Mouse (Mus musculus): Measurements from ENCODE around the gene Abcf3. TPM values are rescaled to one million over a fixed set of nuclear protein-coding genes. Genes with fewer than 3 reads are reported as not detected.

Abcf3 gene
- total and polyA plus RNA-seq, 3 experiments, result 36.0 to 74.4 (median 72.9) TPM

DNA sequence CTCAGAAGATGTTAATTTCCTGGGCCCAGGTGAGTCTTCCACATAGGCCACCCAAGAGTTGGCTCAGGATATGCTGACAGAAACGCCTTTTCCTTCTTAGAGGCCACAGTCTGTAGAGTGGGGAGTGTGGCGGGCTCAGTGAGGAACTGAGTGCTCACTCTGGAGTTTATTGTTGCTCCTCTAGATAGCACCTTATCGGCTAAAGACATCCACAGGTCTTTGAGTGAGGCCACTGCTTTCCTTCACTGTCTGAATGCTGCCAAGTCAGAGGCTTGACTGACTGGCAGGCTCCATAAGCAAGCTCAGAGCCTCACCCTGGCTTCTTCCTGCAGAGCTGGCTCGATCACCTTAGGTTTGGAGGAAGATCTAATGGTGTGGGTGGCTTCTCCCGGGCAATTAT lies 19.6 kb upstream of the Abcf3 start:
- no peaks in the 10 kb centered on the region for H3K27me3 ChIP-seq (ENCODE audit: control insufficient read depth, insufficient read depth, low read length)
- no peak overlapping the region for H3K27ac ChIP-seq
- intact Hi-C loops (cut with DNase I), result no loop called here
- TF ChIP-seq EP300 (IDR thresholded peaks at IDR 0.05; ENCODE audit: insufficient read depth, low read depth, low read length) (no peak), POLR2A (IDR thresholded peaks at IDR 0.05; ENCODE audit: insufficient read depth, low read depth, low read length) (no peak), CTCF (IDR thresholded peaks at IDR 0.05) (no peak)
- WGBS, result 87% methylated on average over 5 of the region's 5 CpGs
- H3K9ac ChIP-seq (ENCODE audit: low read depth, low read length), result no peak overlapping the region
- DNase-seq, result no peak
- no peaks in the 10 kb centered on the region for H3K4me1 ChIP-seq (ENCODE audit: control insufficient read depth, insufficient read depth, low read length)
- H3K79me2 ChIP-seq (replicated peaks; ENCODE audit: control insufficient read depth, insufficient read depth, low read length), result no peaks in the 10 kb centered on the region
- no peaks in the 10 kb centered on the region for H3K36me3 ChIP-seq (ENCODE audit: control insufficient read depth, insufficient read depth, low read length)
- H3K4me3 ChIP-seq, result no peak overlapping the region

DNA sequence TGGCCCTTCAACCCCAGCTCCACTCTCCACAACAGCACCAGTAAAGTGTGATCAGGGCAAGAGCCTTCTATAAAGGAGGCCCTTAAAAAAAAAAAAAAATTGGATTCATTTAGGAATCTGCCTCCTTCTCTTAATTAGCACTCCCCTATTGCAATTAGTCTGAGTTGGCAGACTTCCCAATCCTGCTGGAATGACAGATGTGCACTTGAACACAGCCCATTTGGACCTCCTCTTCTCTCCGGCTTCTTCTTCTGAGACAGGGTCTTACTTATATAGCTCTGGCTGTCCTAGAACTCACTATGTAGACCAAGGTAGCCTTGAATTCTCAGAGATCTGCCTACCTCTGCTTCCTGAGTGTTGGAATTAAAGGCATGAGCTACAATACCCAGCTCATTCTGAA lies 19.0 kb upstream of the Abcf3 start:
- H3K27ac ChIP-seq, result no peak overlapping the region
- 72% methylated on average over 1 of the region's 1 CpGs for WGBS
- no peak overlapping the region for H3K9ac ChIP-seq (ENCODE audit: low read depth, low read length)
- no peaks in the 10 kb centered on the region for H3K79me2 ChIP-seq (replicated peaks; ENCODE audit: control insufficient read depth, insufficient read depth, low read length)
- no peaks in the 10 kb centered on the region for H3K4me1 ChIP-seq (ENCODE audit: control insufficient read depth, insufficient read depth, low read length)
- intact Hi-C loops (cut with DNase I), result no loop called here
- no peaks in the 10 kb centered on the region for H3K36me3 ChIP-seq (ENCODE audit: control insufficient read depth, insufficient read depth, low read length)
- DNase-seq, result no peak
- no peak for TF ChIP-seq POLR2A (IDR thresholded peaks at IDR 0.05; ENCODE audit: insufficient read depth, low read depth, low read length)
- no peak for TF ChIP-seq EP300 (IDR thresholded peaks at IDR 0.05; ENCODE audit: insufficient read depth, low read depth, low read length)
- TF ChIP-seq CTCF (IDR thresholded peaks at IDR 0.05), result no peak
- H3K27me3 ChIP-seq (ENCODE audit: control insufficient read depth, insufficient read depth, low read length), result no peaks in the 10 kb centered on the region
- H3K4me3 ChIP-seq, result no peak overlapping the region

DNA sequence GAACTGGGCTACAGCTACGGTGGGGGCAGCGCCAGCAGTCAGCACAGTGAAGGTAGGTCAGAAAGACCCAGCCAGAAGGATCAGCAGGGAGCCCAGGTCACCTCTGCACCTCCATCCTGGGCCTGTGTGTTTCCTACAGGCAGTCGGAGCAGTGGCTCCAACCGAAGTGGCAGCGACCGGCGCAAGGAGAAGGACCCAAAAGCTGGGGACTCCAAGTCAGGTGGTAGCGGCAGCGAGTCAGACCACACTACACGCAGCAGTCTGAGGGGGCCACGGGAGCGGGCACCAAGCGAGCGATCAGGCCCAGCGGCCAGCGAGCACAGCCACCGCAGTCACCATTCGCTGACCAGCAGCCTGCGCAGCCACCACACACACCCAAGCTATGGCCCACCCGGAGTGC lies 17.4 kb upstream of the Abcf3 start:
- Histone ChIP-seq H3K27ac (no peak overlapping the region), H3K79me2 (replicated peaks; ENCODE audit: control insufficient read depth, insufficient read depth, low read length) (no peaks in the 10 kb centered on the region), H3K9ac (ENCODE audit: low read depth, low read length) (no peak overlapping the region), H3K36me3 (ENCODE audit: control insufficient read depth, insufficient read depth, low read length) (no peaks in the 10 kb centered on the region), H3K4me1 (ENCODE audit: control insufficient read depth, insufficient read depth, low read length) (no peaks in the 10 kb centered on the region; the same call in 1 of the 2 replicates), H3K4me3 (no peak overlapping the region), H3K27me3 (ENCODE audit: control insufficient read depth, insufficient read depth, low read length) (no peaks in the 10 kb centered on the region)
- DNase-seq, result no peak
- TF ChIP-seq POLR2A (IDR thresholded peaks at IDR 0.05; ENCODE audit: insufficient read depth, low read depth, low read length), result no peak
- TF ChIP-seq EP300 (IDR thresholded peaks at IDR 0.05; ENCODE audit: insufficient read depth, low read depth, low read length), result no peak
- no peak for TF ChIP-seq CTCF (IDR thresholded peaks at IDR 0.05)
- intact Hi-C loops (cut with DNase I), result no loop called here
- 95% methylated on average over 20 of the region's 20 CpGs for WGBS

DNA sequence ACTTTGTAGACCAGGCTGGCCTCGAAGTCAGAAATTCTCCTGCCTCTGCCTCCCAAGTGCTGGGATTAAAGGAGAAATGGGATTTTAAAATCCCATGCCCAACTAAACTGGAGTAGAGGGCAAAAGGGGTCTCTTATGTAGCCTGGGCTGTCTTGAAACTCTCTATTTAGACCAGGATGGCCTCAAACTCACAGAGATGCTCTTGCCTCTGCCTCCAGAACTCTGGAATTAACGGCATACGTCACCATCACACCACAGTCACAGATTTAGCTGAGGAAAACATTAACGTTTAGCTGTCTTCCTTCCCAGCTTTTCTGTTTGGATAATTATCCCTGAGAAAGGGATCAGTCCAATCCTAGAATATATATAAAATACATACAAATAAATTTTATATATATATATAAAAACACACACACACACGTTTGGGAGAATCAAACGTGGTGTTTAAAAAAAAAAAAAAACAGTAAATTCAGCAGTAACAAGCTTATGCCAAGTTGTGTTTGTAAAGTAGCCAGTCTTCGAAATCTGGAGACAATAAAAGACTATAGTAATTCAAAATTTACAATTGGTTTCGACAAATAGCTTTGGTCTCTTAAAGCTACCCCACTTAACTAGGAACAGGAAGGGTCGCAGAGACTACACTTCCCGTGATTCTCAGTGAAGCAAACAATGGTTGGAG lies 13.6 kb upstream of the Abcf3 start:
- Histone ChIP-seq H3K79me2 (replicated peaks; ENCODE audit: control insufficient read depth, insufficient read depth, low read length) (peaks cover 7% of the 10 kb centered on the region), H3K27ac (0 out of 2 replicates have a peak overlapping the region, but pooled peaks have one; percentile 32), H3K4me3 (no peak overlapping the region), H3K4me1 (ENCODE audit: control insufficient read depth, insufficient read depth, low read length) (peaks cover 7% of the 10 kb centered on the region), H3K27me3 (ENCODE audit: control insufficient read depth, insufficient read depth, low read length) (no peaks in the 10 kb centered on the region), H3K9ac (ENCODE audit: low read depth, low read length) (no peak overlapping the region), H3K36me3 (ENCODE audit: control insufficient read depth, insufficient read depth, low read length) (peaks cover 6% of the 10 kb centered on the region)
- 38% methylated on average over 10 of the region's 10 CpGs for WGBS
- DNase-seq, result no peak
- intact Hi-C loops (cut with DNase I), result loop anchor here (1.0 to 5.0 kb wide), 5 partner anchors 14 to 138 kb away; partner anchors contain the start of genes Abcc5, Abcf3 and Eif2b5
- no peak for TF ChIP-seq CTCF (IDR thresholded peaks at IDR 0.05)
- no peak for TF ChIP-seq EP300 (IDR thresholded peaks at IDR 0.05; ENCODE audit: insufficient read depth, low read depth, low read length)
- TF ChIP-seq POLR2A (IDR thresholded peaks at IDR 0.05; ENCODE audit: insufficient read depth, low read depth, low read length), result no peak

DNA sequence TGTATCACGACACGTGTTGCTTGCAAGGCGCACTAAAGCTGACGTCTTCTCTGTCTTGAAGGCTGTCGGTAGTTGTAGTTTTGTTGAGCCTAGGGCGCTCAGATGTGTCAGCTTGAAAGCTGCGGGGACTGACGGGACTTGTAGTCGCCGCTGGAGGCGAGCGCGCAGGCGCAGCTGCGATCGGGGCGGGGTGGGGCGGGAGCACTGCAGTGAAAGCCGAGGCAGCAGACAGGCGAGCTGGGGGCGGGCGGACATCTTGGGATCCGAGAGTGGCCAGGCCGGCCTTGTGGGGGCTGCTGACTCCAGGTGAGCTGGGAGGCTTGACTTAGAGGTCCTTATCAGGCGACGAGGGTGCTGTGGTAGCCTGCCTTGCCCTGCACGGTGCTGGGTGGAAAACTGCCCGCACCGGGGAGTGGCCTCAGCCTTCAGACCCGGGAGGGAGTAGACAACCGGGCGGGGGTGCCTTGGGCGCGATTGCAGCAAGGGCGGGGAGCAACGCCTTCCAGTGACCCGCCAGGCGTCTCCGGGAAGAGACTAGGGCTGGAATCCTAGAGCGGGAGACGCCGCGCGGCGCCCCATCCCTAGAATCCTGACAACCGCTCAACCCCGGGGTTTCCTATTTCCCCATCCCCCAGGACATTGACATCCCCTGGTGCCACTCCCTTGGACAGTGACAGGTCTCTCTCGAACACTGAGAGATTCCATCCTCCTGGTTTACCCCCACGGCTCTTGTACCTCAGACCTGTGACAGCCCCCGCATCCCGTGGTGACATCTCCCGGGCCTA lies 12.9 kb upstream of the Abcf3 start, which contains the start of gene Ap2m1:
TSS of gene Ap2m1 (plus strand) at position 183 of the 785 bp plus-strand sequence.
- H3K4me3 ChIP-seq, result peak within 1 kb of the TSS; percentile 98
- H3K9ac ChIP-seq (ENCODE audit: low read depth, low read length), result peak within 1 kb of the TSS; percentile 84
- peak; percentile 91 to 96 for DNase-seq
- peaks cover 7% of the 10 kb centered on the region for H3K79me2 ChIP-seq (replicated peaks; ENCODE audit: control insufficient read depth, insufficient read depth, low read length)
- under 1% methylated on average over 52 of the region's 52 CpGs for WGBS
- intact Hi-C loops (cut with DNase I), result loop anchor here (1.0 to 5.0 kb wide), 4 partner anchors 13 to 137 kb away; partner anchors contain the start of genes Abcc5, Abcf3 and Eif2b5
- peak within 1 kb of the TSS; percentile 96 for H3K27ac ChIP-seq
- H3K36me3 ChIP-seq (ENCODE audit: control insufficient read depth, insufficient read depth, low read length), result peaks cover 10% of the 10 kb centered on the region
- no peaks in the 10 kb centered on the region for H3K27me3 ChIP-seq (ENCODE audit: control insufficient read depth, insufficient read depth, low read length)
- peaks cover 7% of the 10 kb centered on the region for H3K4me1 ChIP-seq (ENCODE audit: control insufficient read depth, insufficient read depth, low read length)
- TF ChIP-seq EP300 (IDR thresholded peaks at IDR 0.05; ENCODE audit: insufficient read depth, low read depth, low read length) (peak; percentile 80; the same call in 1 of the 2 replicates), POLR2A (IDR thresholded peaks at IDR 0.05; ENCODE audit: insufficient read depth, low read depth, low read length) (peak; percentile 81), CTCF (IDR thresholded peaks at IDR 0.05) (no peak)

Measured in heart, adult 2 months (tissue).